Mouse (Mus musculus): Measurements from ENCODE around the gene Chst12. TPM values are rescaled to one million over a fixed set of nuclear protein-coding genes. Genes with fewer than 3 reads are reported as not detected.

Gene Chst12
- polyA plus RNA-seq, 1 experiment: 14.7 TPM

DNA sequence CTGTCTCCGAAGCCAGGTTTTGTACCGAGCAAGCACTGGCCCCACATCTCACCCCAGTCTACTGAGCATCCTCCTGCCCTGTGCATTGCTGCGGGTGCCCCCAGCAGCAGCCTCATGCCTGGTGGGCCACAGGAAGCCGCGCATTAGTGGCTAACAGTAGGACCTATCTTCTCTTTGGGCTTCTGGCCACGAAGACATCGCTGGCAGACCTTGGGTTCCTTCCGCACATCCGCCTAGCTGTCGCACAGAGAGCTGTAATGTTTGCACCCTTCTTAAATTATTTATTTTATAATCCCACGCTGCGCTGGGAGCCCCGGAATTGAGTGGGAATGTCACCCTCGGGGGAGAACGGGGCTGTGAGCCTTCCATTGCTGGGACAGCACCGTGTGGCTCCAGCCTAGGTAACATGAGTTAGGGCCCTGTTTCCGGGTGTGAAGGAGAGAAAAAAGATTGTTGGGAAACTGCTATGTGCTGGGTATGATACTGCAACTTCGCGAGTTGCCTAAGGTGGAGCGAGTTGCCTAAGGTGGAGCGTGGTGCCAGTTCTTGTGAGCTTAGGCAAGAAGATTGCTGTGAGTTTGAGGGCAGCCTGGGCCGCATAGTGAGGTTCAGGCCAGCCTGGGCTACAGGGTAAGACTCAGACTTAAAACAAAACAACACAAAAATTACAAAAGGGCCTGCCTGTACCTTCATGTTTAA lies 895 bp downstream of the Chst12 start:
- H3K79me2 ChIP-seq (ENCODE audit: control insufficient read depth, insufficient read depth): peaks cover 35% of the 10 kb centered on the region
- H3ac ChIP-seq (ENCODE audit: control insufficient read depth, insufficient read length, low read depth): peak overlapping the region; percentile 52
- no peaks in the 10 kb centered on the region for H3K36me3 ChIP-seq (ENCODE audit: control insufficient read depth, insufficient read depth)
- peaks cover 3% of the 10 kb centered on the region for H3K79me3 ChIP-seq (ENCODE audit: low read depth)
- H3K4me3 ChIP-seq (ENCODE audit: insufficient read depth, poor library complexity, severe bottlenecking): peak overlapping the region; percentile 53
- TF ChIP-seq MYOD1 (IDR thresholded peaks at IDR 0.05; ENCODE audit: control insufficient read depth, insufficient read length, low read depth) (no peak), FOSL1 (IDR thresholded peaks at IDR 0.05; ENCODE audit: insufficient read depth, low read length, poor library complexity, severe bottlenecking) (no peak), USF1 (IDR thresholded peaks at IDR 0.05; ENCODE audit: low read depth) (no peak), CEBPB (IDR thresholded peaks at IDR 0.05; ENCODE audit: low read depth) (no peak), MAX (IDR thresholded peaks at IDR 0.05) (no peak), CTCF (IDR thresholded peaks at IDR 0.05; ENCODE audit: control insufficient read depth, insufficient read depth, insufficient read length) (no peak), MYOG (IDR thresholded peaks at IDR 0.05; ENCODE audit: control insufficient read depth, extremely low read depth, insufficient read length) (no peak)
- H3K27me3 ChIP-seq (ENCODE audit: control insufficient read depth, insufficient read depth, insufficient read length): no peaks in the 10 kb centered on the region

DNA sequence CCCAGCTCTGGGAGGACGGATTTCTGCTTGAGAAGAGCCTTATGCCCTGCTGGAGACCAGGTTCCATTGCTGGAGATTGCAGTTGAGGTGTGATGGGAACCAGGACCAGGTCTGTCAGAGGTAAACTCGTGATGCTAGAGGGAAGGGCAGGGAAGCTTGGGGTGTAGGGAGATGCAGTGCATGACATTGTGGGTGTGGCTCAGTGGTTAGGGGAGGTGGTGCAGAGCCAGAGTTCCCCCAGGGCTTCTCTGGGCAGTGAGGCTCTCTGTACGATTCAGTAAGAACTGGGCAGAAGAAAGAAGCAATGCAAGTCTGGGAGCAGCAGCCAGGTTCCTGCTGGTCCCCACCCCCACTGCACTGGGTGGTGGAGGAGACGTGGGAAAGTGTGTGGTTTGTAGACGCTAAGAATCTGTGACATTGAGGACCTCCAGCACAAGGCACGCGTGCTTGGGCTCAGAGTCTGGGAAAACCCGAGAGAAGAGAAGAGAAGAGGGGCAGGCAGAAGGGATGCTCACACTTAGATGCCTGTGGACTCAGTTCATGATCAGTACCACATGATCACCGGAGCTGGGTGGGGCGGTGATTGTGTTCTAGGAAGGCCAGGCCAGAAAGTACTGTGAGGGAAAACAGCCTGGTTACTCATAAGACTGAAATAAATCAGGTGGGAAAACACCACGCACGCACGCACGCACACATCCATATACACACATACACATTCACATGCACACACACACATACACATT lies 2.3 kb downstream of the Chst12 start:
- peaks cover 3% of the 10 kb centered on the region for H3K79me3 ChIP-seq (ENCODE audit: low read depth)
- TF ChIP-seq FOSL1 (IDR thresholded peaks at IDR 0.05; ENCODE audit: insufficient read depth, low read length, poor library complexity, severe bottlenecking): no peak
- no peak for TF ChIP-seq MYOD1 (IDR thresholded peaks at IDR 0.05; ENCODE audit: control insufficient read depth, insufficient read length, low read depth)
- TF ChIP-seq MAX (IDR thresholded peaks at IDR 0.05): no peak
- TF ChIP-seq USF1 (IDR thresholded peaks at IDR 0.05; ENCODE audit: low read depth): no peak
- TF ChIP-seq CTCF (IDR thresholded peaks at IDR 0.05; ENCODE audit: control insufficient read depth, insufficient read depth, insufficient read length): no peak
- TF ChIP-seq CEBPB (IDR thresholded peaks at IDR 0.05; ENCODE audit: low read depth): no peak
- no peak for TF ChIP-seq MYOG (IDR thresholded peaks at IDR 0.05; ENCODE audit: control insufficient read depth, extremely low read depth, insufficient read length)
- no peak overlapping the region for H3ac ChIP-seq (ENCODE audit: control insufficient read depth, insufficient read length, low read depth)
- no peaks in the 10 kb centered on the region for H3K36me3 ChIP-seq (ENCODE audit: control insufficient read depth, insufficient read depth)
- H3K27me3 ChIP-seq (ENCODE audit: control insufficient read depth, insufficient read depth, insufficient read length): no peaks in the 10 kb centered on the region
- H3K79me2 ChIP-seq (ENCODE audit: control insufficient read depth, insufficient read depth): peaks cover 49% of the 10 kb centered on the region
- H3K4me3 ChIP-seq (ENCODE audit: insufficient read depth, poor library complexity, severe bottlenecking): no peak overlapping the region

DNA sequence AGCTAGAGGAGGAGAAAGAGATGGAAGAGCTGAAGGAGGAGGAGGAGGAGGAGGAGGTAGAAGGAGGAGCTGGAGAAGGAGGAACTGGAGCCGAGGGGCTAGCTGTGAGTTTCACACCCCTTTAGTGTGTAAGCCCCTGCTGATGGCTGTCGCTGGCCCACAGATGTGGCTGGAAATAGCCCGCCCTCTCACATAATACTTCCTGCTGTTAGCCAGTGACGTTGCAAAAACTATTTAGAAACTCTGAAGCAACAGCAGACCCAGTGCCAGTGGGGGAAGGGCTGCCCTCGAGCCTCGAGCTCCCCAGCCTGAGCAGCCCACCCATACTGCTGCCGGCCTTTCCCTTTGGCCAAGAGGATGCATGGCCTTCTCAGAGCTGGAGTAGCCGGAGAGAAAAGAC lies 3.3 kb downstream of the Chst12 start:
- no peaks in the 10 kb centered on the region for H3K36me3 ChIP-seq (ENCODE audit: control insufficient read depth, insufficient read depth)
- TF ChIP-seq USF1 (IDR thresholded peaks at IDR 0.05; ENCODE audit: low read depth) (no peak), CTCF (IDR thresholded peaks at IDR 0.05; ENCODE audit: control insufficient read depth, insufficient read depth, insufficient read length) (no peak), MAX (IDR thresholded peaks at IDR 0.05) (no peak), FOSL1 (IDR thresholded peaks at IDR 0.05; ENCODE audit: insufficient read depth, low read length, poor library complexity, severe bottlenecking) (no peak), MYOD1 (IDR thresholded peaks at IDR 0.05; ENCODE audit: control insufficient read depth, insufficient read length, low read depth) (no peak), CEBPB (IDR thresholded peaks at IDR 0.05; ENCODE audit: low read depth) (no peak), MYOG (IDR thresholded peaks at IDR 0.05; ENCODE audit: control insufficient read depth, extremely low read depth, insufficient read length) (no peak)
- peaks cover 3% of the 10 kb centered on the region for H3K79me3 ChIP-seq (ENCODE audit: low read depth)
- H3ac ChIP-seq (ENCODE audit: control insufficient read depth, insufficient read length, low read depth): no peak overlapping the region
- H3K79me2 ChIP-seq (ENCODE audit: control insufficient read depth, insufficient read depth): peaks cover 54% of the 10 kb centered on the region
- no peak overlapping the region for H3K4me3 ChIP-seq (ENCODE audit: insufficient read depth, poor library complexity, severe bottlenecking)
- no peaks in the 10 kb centered on the region for H3K27me3 ChIP-seq (ENCODE audit: control insufficient read depth, insufficient read depth, insufficient read length)

DNA sequence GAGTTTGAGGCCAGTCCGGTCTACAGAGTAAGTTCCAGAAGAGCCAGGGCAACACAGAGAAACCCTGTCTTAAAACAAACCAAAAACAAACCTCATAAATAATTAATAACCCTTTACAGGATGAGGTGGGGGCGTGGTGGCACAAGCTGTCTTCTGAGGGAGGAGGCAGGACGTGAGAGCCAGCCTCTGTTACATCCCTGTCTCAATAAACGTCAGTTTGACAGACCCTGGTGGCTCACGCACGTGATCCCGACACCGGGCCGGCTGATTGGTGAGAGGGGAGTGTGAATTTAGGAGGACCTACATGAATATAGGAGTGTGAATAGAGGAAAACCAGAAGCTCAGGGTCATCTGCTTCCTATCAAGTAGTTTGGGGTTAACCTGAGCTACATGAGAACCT lies 3.9 kb downstream of the Chst12 start:
- peaks cover 5% of the 10 kb centered on the region for H3K79me3 ChIP-seq (ENCODE audit: low read depth)
- peaks cover under 1% of the 10 kb centered on the region for H3K36me3 ChIP-seq (ENCODE audit: control insufficient read depth, insufficient read depth)
- no peak for TF ChIP-seq MYOG (IDR thresholded peaks at IDR 0.05; ENCODE audit: control insufficient read depth, extremely low read depth, insufficient read length)
- H3K79me2 ChIP-seq (ENCODE audit: control insufficient read depth, insufficient read depth): peaks cover 54% of the 10 kb centered on the region
- no peak overlapping the region for H3K4me3 ChIP-seq (ENCODE audit: insufficient read depth, poor library complexity, severe bottlenecking)
- H3ac ChIP-seq (ENCODE audit: control insufficient read depth, insufficient read length, low read depth): no peak overlapping the region
- no peaks in the 10 kb centered on the region for H3K27me3 ChIP-seq (ENCODE audit: control insufficient read depth, insufficient read depth, insufficient read length)

- Histone ChIP-seq H3K79me2 (ENCODE audit: control insufficient read depth, insufficient read depth) (peaks cover 54% of the 10 kb centered on the region), H3K36me3 (ENCODE audit: control insufficient read depth, insufficient read depth) (peaks cover 3% of the 10 kb centered on the region)
These were observed 5.0 kb downstream of the Chst12 start for GRCm38 (mm10) chr5:140510012-140511000.

More at GRCm38 (mm10) chr5:140510012-140511000, 5.0 kb downstream of the Chst12 start:
- Histone ChIP-seq H3K79me3 (ENCODE audit: low read depth) (peaks cover 5% of the 10 kb centered on the region), H3K27me3 (ENCODE audit: control insufficient read depth, insufficient read depth, insufficient read length) (no peaks in the 10 kb centered on the region), H3K4me3 (ENCODE audit: insufficient read depth, poor library complexity, severe bottlenecking) (no peak overlapping the region), H3ac (ENCODE audit: control insufficient read depth, insufficient read length, low read depth) (no peak overlapping the region)
- peak; percentile 38 for TF ChIP-seq MYOD1 (IDR thresholded peaks at IDR 0.05; ENCODE audit: control insufficient read depth, insufficient read length, low read depth)
- no peak for TF ChIP-seq CTCF (IDR thresholded peaks at IDR 0.05; ENCODE audit: control insufficient read depth, insufficient read depth, insufficient read length)
